Mouse (Mus musculus) brown adipose tissue, adult 24 weeks (tissue): ENCODE results near the gene Zfp428. TPM values are rescaled to one million over a fixed set of nuclear protein-coding genes. Genes with fewer than 3 reads are reported as not detected.

Experiments used
- H3K27ac ChIP-seq: fragments of 200-500 bp; replicated peaks from 2 replicates; pipeline ENCODE4 v1.5.1; 2012; ENCODE audit warnings: low read depth, mild to moderate bottlenecking, low read length
- H3K4me1 ChIP-seq: fragments of 200-500 bp; 2 replicates; pipeline ENCODE4 v1.6.1; 2012; ENCODE audit warnings: low read length, mixed read lengths; ENCODE audit not compliant: control insufficient read depth, insufficient read depth, insufficient read length
- H3K4me3 ChIP-seq: fragments of 200-500 bp; 2 replicates; pipeline ENCODE4 v1.5.1; 2012; ENCODE audit warnings: low read depth, mild to moderate bottlenecking, low read length, moderate library complexity; ENCODE audit not compliant: insufficient read depth
- polyA plus RNA-seq: library from polyadenylated mRNA; stranded (reverse); fragments of >200 nt; gene quantifications from 2 replicates; pipeline ENCODE4 v1.2.4, GENCODE M21; 2012; ENCODE audit not compliant: missing spikeins, insufficient read depth, insufficient read length

Gene Zfp428
- polyA plus RNA-seq, 1 experiment, result 4.7 TPM

- Histone ChIP-seq H3K27ac (no peak overlapping the region), H3K4me3 (no peak overlapping the region), H3K4me1 (no peaks in the 10 kb centered on the region; the same call in 1 of the 2 replicates)
Measured at GRCm38 (mm10) chr7:24522805-24523204, 16.0 kb downstream of the Zfp428 start.

GRCm38 (mm10) chr7:24523723-24524122, 16.9 kb downstream of the Zfp428 start:
- Histone ChIP-seq H3K4me3 (no peak overlapping the region), H3K27ac (no peak overlapping the region)

GRCm38 (mm10) chr7:24524978-24525377, 18.2 kb downstream of the Zfp428 start:
- Histone ChIP-seq H3K4me3 (no peak overlapping the region), H3K4me1 (peaks cover 5% of the 10 kb centered on the region; the same call in 1 of the 2 replicates), H3K27ac (no peak overlapping the region)

More at GRCm38 (mm10) chr7:24523723-24524122, 16.9 kb downstream of the Zfp428 start:
- H3K4me1 ChIP-seq, result no peaks in the 10 kb centered on the region; the same call in 1 of the 2 replicates

- Histone ChIP-seq H3K4me1 (peaks cover 5% of the 10 kb centered on the region; the same call in 1 of the 2 replicates), H3K4me3 (no peak overlapping the region), H3K27ac (no peak overlapping the region)
Measured at GRCm38 (mm10) chr7:24525686-24526420, 19.0 kb downstream of the Zfp428 start.

- H3K4me1 ChIP-seq, result peaks cover 5% of the 10 kb centered on the region; the same call in 1 of the 2 replicates
- no peak overlapping the region for H3K27ac ChIP-seq
Measured at GRCm38 (mm10) chr7:24528861-24529260, 22.1 kb downstream of the Zfp428 start.

GRCm38 (mm10) chr7:24529580-24529979, 22.8 kb downstream of the Zfp428 start:
- H3K4me3 ChIP-seq, result peak overlapping the region; percentile 64
- H3K27ac ChIP-seq, result peak overlapping the region; percentile 92
- peaks cover 5% of the 10 kb centered on the region; the same call in 1 of the 2 replicates for H3K4me1 ChIP-seq

More at GRCm38 (mm10) chr7:24528861-24529260, 22.1 kb downstream of the Zfp428 start:
- no peak overlapping the region for H3K4me3 ChIP-seq

- Histone ChIP-seq H3K4me3 (peak within 1 kb of the TSS; percentile 66), H3K27ac (peak within 1 kb of the TSS; percentile 92), H3K4me1 (peaks cover 5% of the 10 kb centered on the region; the same call in 1 of the 2 replicates)
Measured at GRCm38 (mm10) chr7:24530062-24530931, 23.5 kb downstream of the Zfp428 start, which contains the start of gene Irgq. Irgq (plus strand) TSS chr7:24530689.

- Histone ChIP-seq H3K4me3 (peak overlapping the region; percentile 66), H3K27ac (peak overlapping the region; percentile 52), H3K4me1 (peaks cover 5% of the 10 kb centered on the region; the same call in 1 of the 2 replicates)
Measured at GRCm38 (mm10) chr7:24531211-24531971, 24.6 kb downstream of the Zfp428 start.

GRCm38 (mm10) chr7:24533031-24533571, 26.3 kb downstream of the Zfp428 start:
- no peak overlapping the region for H3K27ac ChIP-seq
- H3K4me3 ChIP-seq, result no peak overlapping the region
- 0 out of 2 replicates have a peak, but pooled peaks cover 5% of the 10 kb centered on the region for H3K4me1 ChIP-seq

- Histone ChIP-seq H3K4me1 (0 out of 2 replicates have a peak, but pooled peaks cover 5% of the 10 kb centered on the region), H3K4me3 (no peak overlapping the region), H3K27ac (no peak overlapping the region)
Measured at GRCm38 (mm10) chr7:24533806-24534205, 27.0 kb downstream of the Zfp428 start.

- Histone ChIP-seq H3K4me3 (no peak overlapping the region), H3K27ac (no peak overlapping the region), H3K4me1 (0 out of 2 replicates have a peak, but pooled peaks cover 3% of the 10 kb centered on the region)
Measured at GRCm38 (mm10) chr7:24534301-24534700, 27.5 kb downstream of the Zfp428 start.

- Histone ChIP-seq H3K4me3 (no peak overlapping the region), H3K27ac (no peak overlapping the region), H3K4me1 (no peaks in the 10 kb centered on the region)
Measured at GRCm38 (mm10) chr7:24537081-24537480, 30.3 kb downstream of the Zfp428 start.

- no peak overlapping the region for H3K27ac ChIP-seq
- H3K4me1 ChIP-seq, result no peaks in the 10 kb centered on the region
- no peak overlapping the region for H3K4me3 ChIP-seq
Measured at GRCm38 (mm10) chr7:24537591-24537990, 30.8 kb downstream of the Zfp428 start.

GRCm38 (mm10) chr7:24538154-24538553, 31.3 kb downstream of the Zfp428 start:
- no peak overlapping the region for H3K27ac ChIP-seq
- H3K4me1 ChIP-seq, result no peaks in the 10 kb centered on the region

More at GRCm38 (mm10) chr7:24538154-24538553, 31.3 kb downstream of the Zfp428 start:
- H3K4me3 ChIP-seq, result peak overlapping the region; percentile 25; the same call in 1 of the 2 replicates
